Mouse (Mus musculus) frontal cortex, postnatal 10 days (tissue): ENCODE data around the gene Ms4a12.
"Not testable (repeated sequence)": the region's sequence is repeated elsewhere in the genome, so short reads cannot be mapped to it uniquely, and the experiment has no call there.

Experiments used
- DNase-seq, 2 experiments: peaks; one replicate each; pipeline ENCODE4 v3.0.0; 2022; ENCODE audit warnings: low spot score in 2 of 2, mixed read lengths in 1 of 2

The Ms4a12 gene

DNA sequence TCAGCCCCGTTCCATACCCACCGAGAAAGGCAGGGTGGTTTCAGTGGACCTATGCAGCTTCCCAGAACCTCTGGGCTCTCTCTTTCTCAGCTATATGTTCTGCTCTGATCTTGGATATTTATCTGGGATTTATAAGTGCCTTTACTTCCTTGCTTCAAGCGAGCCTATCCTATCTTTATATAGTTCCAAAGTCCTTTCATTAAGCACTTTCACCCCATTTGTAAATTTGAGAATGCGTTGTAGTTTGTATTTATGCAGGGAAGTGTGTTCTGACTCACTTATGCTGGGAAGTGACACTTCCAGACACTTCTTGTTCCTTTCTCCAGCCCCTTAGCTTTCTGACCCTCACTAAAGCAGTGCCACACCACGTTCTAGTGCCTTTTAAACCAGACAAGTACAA, at the start of gene Ms4a12:
TSS of gene Ms4a12 (minus strand) at position 101 of the 400 bp plus-strand sequence.
- DNase-seq, result no peak

- no peak for DNase-seq
Observed at GRCm38 (mm10) chr19:11280223-11280622, 48.0 kb upstream of the Ms4a12 start.

DNA sequence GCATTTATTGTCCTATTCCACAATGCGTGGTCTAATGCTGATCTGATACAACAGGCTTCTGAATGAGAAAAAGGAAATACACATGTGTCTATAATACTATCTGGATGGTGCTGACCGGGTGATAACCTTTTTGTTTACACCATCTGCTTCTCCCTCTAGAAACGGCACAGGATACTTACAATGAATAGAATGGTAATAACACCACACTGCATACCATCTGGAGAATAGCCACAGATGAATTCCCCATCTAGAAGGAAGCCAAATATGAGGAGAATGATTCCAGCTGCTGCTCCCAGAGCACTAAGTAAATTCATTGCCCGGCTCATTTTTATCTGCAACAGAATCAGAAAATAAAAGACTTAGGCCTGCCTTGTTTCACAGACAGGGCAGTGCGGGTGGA, 44.2 kb upstream of the Ms4a12 start:
- DNase-seq, result no peak

- DNase-seq, result no peak
Observed at GRCm38 (mm10) chr19:11266956-11267355, 34.7 kb upstream of the Ms4a12 start.

GRCm38 (mm10) chr19:11266052-11266845, 34.0 kb upstream of the Ms4a12 start, which contains the start of gene Ms4a1:
TSS of gene Ms4a1 (minus strand) at chr19:11266241.
- DNase-seq, result no peak

DNA sequence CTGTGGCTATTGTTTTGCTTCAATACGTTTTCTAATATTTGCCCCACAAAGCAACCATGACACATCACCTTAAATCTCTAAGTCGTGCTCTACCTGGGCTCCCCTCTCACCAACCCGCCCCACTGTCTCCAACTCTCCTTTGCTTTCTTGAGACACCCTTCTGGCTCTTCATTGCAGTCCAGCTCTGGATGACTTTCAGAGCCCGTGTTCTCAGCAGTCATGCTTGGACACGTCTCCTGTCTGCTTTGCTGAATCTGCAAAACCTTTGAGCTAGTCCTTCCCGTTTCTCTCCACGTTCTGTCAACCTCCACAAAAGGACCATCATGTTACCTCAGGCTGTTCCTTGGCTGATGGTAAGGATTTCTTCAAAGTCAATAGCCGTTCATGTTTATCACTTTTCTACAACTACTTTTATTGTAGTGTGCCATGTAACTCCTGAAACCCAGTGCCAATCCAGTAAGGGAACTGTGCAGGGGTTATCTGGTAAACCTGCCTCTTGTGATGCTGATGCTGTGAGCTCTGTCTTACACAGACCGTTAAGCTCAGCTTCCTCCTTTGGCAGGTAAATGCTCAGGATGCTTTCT, 32.4 kb upstream of the Ms4a12 start:
- DNase-seq, result no peak

DNA sequence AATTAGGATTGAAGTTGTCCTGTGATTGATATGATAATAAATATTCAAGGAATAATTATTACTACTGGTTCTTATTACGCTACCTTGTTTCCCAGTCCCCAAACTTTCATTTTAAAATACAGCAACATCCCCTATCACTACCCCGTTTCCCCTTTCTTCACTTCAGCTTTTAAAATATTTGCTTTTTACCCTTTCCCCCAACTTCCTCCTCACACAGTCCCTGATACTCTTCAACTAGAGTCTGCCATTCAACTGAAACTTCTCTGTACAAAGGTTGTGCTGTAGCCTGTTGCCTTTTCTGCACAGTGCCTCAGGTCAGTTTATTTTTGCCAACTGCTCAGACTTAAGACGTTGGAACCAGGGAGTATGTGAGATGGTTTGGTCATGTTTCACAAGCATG, 31.3 kb upstream of the Ms4a12 start:
- no peak for DNase-seq

DNA sequence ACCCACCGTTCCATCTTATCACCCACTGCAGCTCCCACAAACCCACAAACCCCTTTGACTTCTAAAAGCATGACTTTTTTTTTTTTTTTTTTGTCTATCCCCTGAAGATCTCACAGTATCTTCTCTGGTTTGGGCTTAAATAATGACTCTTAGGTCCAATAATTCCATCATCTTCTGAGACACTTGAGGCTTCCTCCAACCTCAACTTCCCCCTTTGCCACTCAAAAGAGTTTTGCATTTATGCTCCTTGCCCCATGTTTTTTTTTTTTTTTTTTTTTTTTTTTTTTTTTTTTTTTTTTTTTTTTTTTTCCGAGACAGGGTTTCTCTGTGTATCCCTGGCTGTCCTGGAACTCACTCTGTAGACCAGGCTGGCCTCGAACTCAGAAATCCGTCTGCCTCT, 30.7 kb upstream of the Ms4a12 start:
- not testable (repeated sequence) for DNase-seq

GRCm38 (mm10) chr19:11261522-11261921, 29.3 kb upstream of the Ms4a12 start:
- no peak for DNase-seq

GRCm38 (mm10) chr19:11244230-11244629, 12.0 kb upstream of the Ms4a12 start:
- DNase-seq, result no peak

GRCm38 (mm10) chr19:11242560-11242959, 10.3 kb upstream of the Ms4a12 start:
- DNase-seq, result no peak

DNA sequence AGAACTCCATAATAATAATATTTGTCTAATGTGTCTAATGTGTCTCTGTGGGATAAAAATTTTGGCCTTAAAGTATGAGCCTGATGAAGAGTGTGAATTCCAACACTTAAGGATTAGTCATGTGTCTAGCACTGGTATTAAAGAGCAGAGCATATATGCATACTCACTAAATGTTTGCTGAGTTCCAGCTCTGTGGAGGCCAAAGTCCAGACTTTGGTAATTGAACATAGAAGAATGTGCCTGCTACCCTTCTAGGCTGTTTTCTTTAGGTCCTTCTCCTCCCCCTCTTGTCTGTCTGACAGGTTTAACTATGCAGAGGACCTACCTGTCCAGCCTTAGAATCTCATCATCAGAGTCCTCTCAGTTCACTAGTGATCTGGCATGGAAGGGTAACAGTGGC, 3.6 kb upstream of the Ms4a12 start:
- no peak for DNase-seq

- DNase-seq, result no peak
Observed at GRCm38 (mm10) chr19:11234921-11235735, 2.9 kb upstream of the Ms4a12 start.

- DNase-seq, result no peak
Observed at GRCm38 (mm10) chr19:11234244-11234643, 2.0 kb upstream of the Ms4a12 start.

DNA sequence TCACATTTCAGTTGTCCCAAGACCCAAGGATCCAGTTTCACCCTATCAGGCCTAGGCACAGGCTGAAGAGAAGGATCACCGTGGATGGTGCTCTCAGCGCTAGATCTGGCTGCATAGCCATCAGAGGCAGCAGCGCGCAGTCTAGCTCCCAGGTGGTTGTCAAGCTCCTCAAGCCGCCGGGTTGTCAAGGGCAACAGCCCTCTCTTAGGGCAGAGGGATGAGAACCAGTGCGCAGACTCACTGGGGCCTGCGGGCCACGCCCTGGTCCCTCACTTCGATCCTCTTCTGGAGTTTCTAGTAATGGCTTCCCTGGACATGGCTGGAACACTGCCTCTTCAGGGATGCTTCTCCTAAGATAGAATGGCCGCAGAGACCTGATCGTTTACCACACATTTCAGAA, 35.7 kb downstream of the Ms4a12 start, which contains the start of gene Ms4a13:
TSS of gene Ms4a13 (minus strand) at position 192 of the 400 bp plus-strand sequence.
- no peak for DNase-seq

GRCm38 (mm10) chr19:11192552-11192951, 39.7 kb downstream of the Ms4a12 start:
- DNase-seq, result no peak

- no peak for DNase-seq
Observed at GRCm38 (mm10) chr19:11184121-11184520, 48.1 kb downstream of the Ms4a12 start.

GRCm38 (mm10) chr19:11177464-11177863, 54.8 kb downstream of the Ms4a12 start:
- DNase-seq, result no peak

GRCm38 (mm10) chr19:11165172-11165571, 67.1 kb downstream of the Ms4a12 start, which contains the start of gene 1700025F22Rik:
TSS of gene 1700025F22Rik (minus strand) at chr19:11165320.
- DNase-seq, result no peak
